Mouse (Mus musculus) common myeloid progenitor, adult 5-6 weeks (primary cell): Measurements from ENCODE around the gene Stxbp1. TPM values are rescaled to one million over a fixed set of nuclear protein-coding genes. Genes with fewer than 3 reads are reported as not detected.
A peak's percentile ranks its signal among the peaks of the same experiment; 100 is the strongest.
"Not testable (repeated sequence)": the region's sequence is repeated elsewhere in the genome, so short reads cannot be mapped to it uniquely, and the experiment has no call there.

Experiments used
- ATAC-seq: replicated peaks from 2 replicates; pipeline ENCODE4 v1.8.0; 2016; ENCODE audit warnings: low read depth, mild to moderate bottlenecking, moderate TSS enrichment, inconsistent platforms; ENCODE audit not compliant: poor library complexity, severe bottlenecking
- total RNA-seq: library from RNA; stranded (forward); fragments of 200-1000, 187-1606 nt; gene quantifications from 2 replicates; pipeline ENCODE4 v1.2.3, GENCODE M21; 2017

Stxbp1 gene
- total RNA-seq, 1 experiment from 2014 or later, result 9.1 TPM

- ATAC-seq, result no peak
Measured at GRCm38 (mm10) chr2:32874951-32875674, 28.1 kb upstream of the Stxbp1 start.

DNA sequence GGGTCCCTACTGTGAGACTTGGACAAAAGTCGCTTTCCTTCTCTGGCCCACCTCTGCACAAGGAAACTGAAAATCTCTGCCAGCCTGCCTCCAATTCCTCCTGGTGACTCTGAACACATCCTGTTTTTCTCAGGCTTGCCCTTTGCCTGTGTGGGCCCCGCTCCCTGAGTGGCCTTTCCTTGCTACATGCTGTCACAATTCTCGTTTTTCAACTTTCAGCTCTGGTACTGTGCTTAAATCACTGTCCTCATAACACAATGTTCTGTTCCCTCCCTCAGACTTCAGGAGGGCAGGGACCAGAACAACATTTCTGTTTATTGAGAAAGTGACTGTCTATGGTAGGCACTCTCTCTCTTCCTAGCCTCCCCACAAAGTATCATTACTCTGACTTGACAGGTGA, 27.0 kb upstream of the Stxbp1 start:
- ATAC-seq, result no peak

- no peak for ATAC-seq
Measured at GRCm38 (mm10) chr2:32870275-32871100, 23.4 kb upstream of the Stxbp1 start.

DNA sequence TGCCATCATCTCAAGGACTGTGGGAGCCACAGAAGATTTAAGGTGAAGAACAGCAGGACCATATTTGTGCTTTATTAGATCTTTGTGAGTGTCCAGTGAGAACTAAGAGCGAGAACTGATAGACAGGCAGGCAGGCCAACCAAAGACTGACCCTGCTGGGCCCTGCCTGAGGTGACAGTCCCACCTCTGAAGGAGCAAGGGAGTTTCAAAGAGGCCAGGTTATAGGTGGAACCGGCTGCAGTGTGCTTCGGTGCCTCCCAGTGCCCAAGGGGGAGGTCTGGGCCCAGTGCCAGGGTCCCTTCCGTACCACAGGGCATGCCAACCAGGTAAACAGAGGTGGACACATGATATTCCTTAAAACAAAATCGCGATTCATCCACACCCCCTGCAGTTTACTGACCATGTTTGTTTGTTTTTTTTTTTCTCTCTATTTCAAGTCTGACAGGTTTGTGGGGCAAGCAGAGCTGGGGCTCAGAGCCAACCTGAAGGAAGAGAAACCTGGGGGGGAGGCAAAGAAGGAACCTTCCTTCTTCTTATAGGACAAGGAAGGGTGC, 22.8 kb upstream of the Stxbp1 start:
- no peak for ATAC-seq

DNA sequence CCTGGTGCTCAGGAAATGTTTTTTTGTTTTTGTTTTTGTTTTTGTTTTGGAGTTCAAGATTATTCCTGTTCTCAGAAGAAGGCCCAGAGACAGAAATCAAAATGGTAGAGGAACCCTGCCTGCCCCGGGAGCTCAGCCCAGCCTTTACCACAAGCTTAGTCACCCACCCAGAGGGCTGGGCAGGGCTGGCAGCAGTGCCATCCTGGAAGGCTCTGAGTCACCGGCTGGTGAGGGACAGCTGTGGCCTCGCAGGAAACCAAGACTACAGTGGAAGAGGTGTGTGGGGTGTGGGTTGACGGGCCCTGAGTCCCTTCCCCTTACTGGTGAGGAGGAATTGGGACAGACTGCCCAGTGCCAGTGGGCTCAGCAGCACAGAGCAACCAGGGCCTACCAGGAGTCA, 20.3 kb upstream of the Stxbp1 start:
- ATAC-seq, result peak; percentile 97

DNA sequence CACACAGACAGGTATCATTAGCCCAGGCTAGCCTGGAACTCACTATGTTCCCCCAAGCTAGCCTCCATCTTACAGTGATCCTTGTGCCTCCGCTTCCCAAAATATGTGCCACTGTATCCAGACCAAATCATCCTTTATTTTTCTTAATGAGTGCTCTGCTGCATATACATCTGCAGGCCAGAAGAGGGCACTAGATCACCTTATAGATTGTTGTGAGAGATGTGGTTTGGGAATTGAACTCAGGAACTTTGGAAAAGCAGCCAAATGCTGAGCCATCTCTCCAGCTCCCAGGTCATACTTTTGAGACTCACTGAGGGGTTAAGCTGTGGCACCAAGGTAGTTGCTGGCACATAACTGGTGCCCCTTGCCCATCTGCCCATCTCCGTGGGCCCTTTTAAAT, 17.7 kb upstream of the Stxbp1 start:
- no peak for ATAC-seq

GRCm38 (mm10) chr2:32863317-32863716, 16.3 kb upstream of the Stxbp1 start:
- no peak for ATAC-seq

DNA sequence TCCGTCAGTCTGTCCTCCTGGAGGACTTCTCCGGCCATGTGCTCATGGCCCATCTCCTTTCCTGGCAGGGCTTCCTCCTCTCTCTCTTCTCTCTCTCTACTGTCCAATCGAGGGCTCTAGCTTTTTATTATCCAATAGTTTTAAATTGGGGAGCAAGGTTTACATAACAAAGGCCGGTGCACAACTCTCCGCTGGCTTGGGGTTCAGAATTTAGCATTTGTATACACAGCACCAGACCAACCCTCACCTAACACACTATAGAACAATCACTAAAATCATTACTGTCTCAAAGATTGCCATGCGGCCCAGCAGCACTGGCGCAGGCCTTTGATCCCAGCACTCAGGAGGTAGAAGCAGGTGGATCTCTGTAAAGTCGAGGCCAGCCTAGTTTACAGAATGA, 13.8 kb upstream of the Stxbp1 start:
- ATAC-seq, result no peak

DNA sequence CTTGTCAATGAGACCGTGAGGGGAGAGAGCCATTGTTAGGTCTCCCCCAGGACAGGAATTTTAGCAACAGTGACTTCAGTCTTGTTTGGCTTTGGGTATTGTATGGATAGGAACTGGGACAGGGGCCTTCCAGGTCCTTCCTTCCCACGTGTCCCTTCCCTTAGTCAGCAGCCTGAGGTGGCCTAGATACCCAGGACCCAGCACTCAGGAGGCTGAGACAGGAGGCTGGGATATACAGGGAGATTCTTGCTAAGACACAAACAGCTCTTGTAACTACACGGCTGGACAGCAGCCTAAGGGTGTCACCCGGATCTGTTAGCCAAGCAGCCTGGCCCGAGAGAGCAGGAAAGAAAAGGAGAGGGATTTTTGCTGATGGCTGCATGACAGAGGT, 12.6 kb upstream of the Stxbp1 start:
- ATAC-seq, result no peak

DNA sequence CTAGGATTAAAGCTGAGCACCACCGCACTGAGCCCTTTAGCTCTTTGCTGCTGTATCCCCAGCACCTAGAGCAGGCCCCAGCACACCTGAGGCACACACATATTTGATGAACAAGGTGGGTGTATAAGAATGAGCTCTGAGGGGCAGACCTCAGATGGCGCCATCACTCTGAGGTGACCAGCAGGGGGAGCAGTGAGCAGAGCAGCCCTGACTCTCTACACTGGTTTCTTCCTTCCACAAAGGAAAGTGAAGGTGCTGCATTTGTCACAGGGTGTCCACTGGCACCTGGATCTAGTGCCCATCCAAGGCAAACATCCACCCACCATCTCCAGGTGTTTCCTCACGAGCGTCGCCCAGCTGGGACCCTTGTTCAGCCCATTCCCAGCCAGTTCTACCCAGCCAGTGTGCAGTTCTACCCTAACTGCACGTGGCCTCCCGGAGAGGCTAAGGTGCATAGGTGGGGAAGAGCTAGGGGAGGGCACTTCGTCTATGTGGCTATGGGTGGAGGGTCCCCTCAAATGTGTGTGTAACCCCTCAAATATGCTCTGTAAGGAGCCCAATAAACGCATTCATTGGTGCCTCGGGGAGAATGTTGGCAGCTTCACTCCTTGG, 12.1 kb upstream of the Stxbp1 start:
- ATAC-seq, result peak; percentile 70; the same call in 1 of the 2 replicates

GRCm38 (mm10) chr2:32857584-32857983, 10.5 kb upstream of the Stxbp1 start:
- ATAC-seq, result peak; percentile 91

GRCm38 (mm10) chr2:32855790-32856465, 8.9 kb upstream of the Stxbp1 start:
- ATAC-seq, result no peak

DNA sequence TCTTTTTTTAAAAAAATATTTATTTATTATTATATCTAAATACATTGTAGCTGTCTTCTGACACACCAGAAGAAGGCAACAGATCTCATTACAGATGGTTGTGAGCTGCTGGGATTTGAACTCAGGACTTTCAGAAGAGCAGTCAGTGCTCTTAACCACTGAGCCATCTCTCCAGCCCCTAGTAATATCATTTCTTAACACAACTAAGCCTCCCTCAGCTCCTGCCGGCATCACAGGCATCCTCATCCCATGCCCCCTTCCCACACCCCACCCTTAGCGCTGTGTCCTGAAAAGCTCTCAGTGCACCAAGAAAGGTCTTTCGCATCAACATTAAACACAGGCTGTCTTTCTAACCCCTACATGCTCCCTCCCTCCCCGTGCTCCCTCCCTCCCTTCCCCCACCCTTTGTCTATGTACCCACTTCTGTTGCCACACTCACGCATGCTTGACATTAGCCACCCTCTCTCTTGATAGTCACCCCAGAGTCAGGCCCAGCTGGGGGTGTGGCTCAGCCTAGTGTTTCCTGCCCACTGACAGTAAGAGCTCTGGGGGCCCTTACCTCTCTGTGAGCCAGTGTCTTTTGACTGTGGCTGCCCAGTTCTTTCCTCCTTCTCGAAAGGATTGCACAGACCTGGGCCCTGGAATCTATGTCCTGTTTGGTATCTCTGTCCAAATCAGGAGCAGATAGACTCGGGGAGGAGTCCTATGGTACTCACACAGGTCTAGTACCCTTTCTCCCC, 8.2 kb upstream of the Stxbp1 start:
- ATAC-seq, result no peak

DNA sequence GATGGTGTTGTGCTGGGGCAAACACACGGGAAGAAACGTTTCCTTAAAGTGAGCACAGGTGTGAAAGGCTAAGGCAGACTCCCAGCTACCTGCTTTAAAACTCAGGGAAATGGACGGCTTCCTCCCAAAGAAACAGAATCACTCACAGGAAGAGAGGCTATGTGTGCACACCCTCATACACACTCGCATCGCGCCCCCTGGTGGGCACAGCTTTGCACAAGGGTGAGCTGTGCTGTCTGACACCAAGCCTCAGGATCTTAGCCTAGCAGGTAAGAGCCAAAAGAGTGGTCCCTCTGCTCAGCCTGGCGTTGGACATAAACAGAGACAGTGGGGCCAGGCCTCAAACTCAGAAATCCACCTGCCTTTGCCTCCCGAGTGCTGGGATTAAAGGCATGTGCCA, 7.2 kb upstream of the Stxbp1 start:
- peak; percentile 62 for ATAC-seq

GRCm38 (mm10) chr2:32853716-32854115, 6.7 kb upstream of the Stxbp1 start:
- ATAC-seq, result not testable (repeated sequence)

GRCm38 (mm10) chr2:32852156-32852555, 5.1 kb upstream of the Stxbp1 start:
- peak; percentile 27; the same call in 1 of the 2 replicates for ATAC-seq

DNA sequence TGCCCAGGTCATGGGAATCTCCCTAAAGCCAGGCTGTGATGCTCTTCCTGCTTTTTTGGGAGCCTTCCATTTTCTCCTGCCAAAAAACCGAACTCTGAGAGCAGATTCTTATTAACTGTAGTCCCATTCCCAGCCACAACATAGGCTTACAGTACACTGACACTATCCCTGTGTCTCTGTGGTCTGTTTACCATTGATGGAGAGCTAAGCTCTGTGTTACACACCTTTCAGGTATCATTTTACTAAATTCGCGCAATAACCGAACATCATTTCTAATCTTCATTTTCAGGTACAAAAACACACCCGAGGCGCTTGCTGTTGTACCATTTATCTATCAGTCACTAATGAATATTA, 400 bp upstream of the Stxbp1 start:
- ATAC-seq, result peak; percentile 22; the same call in 1 of the 2 replicates

DNA sequence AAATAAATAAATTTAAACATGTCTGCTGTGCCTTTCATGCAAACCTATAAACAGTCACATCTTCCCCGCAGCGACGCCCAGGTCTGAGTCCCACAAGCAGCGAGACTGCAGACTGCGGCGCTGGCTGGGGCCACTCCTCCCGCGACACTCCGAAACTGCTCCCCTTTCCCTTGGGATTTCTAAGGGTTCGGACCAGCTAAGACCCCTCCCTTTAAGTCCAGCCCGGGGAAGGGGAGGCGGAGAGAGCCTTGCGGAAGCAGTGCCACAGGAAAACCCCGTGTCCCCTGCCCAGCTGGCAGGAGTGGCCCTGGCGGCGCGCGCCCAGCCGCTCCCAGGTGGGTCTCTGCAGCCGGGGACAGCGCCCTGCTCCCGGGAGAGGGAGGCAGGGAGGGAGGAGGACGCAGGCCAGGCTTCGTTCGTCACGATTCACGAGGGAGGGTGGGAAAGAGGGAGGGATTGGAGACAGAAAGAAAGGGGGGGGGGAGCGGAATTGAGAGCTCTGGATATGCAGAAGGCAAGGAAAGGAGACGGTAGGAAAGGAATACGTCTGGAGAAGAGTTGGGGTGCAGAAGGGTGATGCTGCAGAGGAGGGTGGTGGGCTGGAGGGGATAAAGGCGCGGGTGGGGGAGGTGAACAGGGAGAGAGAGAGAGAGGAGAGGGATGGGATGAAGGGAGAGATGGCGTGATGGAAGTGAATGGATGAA, 792 bp downstream of the Stxbp1 start:
- peak; percentile 43 for ATAC-seq

DNA sequence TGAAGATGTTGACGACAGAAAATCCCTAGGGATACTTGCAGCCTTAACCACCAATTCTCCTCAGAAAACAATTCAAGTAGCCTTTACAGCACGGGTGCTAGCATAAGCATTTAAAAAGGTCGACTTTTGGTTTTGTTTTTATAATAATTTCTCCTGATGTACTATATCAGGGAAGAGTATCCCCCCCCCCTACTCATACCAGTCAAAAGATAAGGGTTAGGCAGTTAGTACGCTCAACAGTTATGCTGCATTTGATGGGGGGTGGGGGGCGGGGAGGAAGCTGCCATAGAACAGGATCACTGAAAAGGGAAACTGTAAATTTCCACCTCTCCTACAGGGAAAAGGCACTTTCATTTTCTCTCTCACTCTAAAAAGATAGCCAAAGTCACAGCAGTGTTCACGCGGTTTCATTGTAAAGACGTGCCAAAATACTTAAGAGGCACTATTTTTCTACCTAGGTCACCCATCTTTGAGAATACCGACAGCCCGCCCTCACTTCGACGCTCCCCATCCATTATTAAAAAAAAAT, 1.4 kb downstream of the Stxbp1 start:
- ATAC-seq, result 0 out of 2 replicates have a peak, but pooled peaks have one; percentile 1
